Mouse (Mus musculus) midbrain, embryonic 14.5 days (tissue): ENCODE measurements around the gene Selenom. TPM values are rescaled to one million over a fixed set of nuclear protein-coding genes. Genes with fewer than 3 reads are reported as not detected.
A peak's percentile ranks its signal among the peaks of the same experiment; 100 is the strongest.

Source experiments
- ATAC-seq: fragments of 200-750 bp; cut with Nextera tagmentation; 2 replicates; pipeline ENCODE4 v1.8.0; 2017; ENCODE audit warnings: moderate number of reproducible peaks, moderate library complexity; ENCODE audit not compliant: low FRiP score, low TSS enrichment
- DNase-seq: peaks from one replicate; pipeline ENCODE4 v3.0.0-alpha.2; 2015
- H3K27ac ChIP-seq: fragments of 300-500 bp; sonication (generic); replicated peaks from 2 replicates; pipeline ENCODE4 v1.5.1; 2014; ENCODE audit warnings: mild to moderate bottlenecking, low read depth, low read length, moderate library complexity
- H3K27me3 ChIP-seq: fragments of 300-500 bp; sonication (generic); 2 replicates; pipeline ENCODE4 v1.6.1; 2014; ENCODE audit warnings: low read length, control low read depth, mixed read lengths; ENCODE audit not compliant: control insufficient read depth, insufficient read depth
- H3K36me3 ChIP-seq: fragments of 300-500 bp; sonication (generic); 2 replicates; pipeline ENCODE4 v1.6.1; 2014; ENCODE audit warnings: low read length, control low read depth; ENCODE audit not compliant: control insufficient read depth, insufficient read depth
- H3K4me1 ChIP-seq: fragments of 300-500 bp; sonication (generic); 2 replicates; pipeline ENCODE4 v1.6.1; 2014; ENCODE audit warnings: mild to moderate bottlenecking, antibody characterized with exemption, low read length, control low read depth; ENCODE audit not compliant: control insufficient read depth, insufficient read depth
- H3K4me2 ChIP-seq: fragments of 300-500 bp; sonication (generic); 2 replicates; pipeline ENCODE4 v1.6.1; 2014; ENCODE audit warnings: mild to moderate bottlenecking, low read length, moderate library complexity
- H3K4me3 ChIP-seq: fragments of 300-500 bp; sonication (generic); replicated peaks from 2 replicates; pipeline ENCODE4 v1.5.1; 2014; ENCODE audit warnings: low read depth, low read length
- H3K9ac ChIP-seq: fragments of 300-500 bp; sonication (generic); replicated peaks from 2 replicates; pipeline ENCODE4 v1.6.1; 2014; ENCODE audit warnings: mild to moderate bottlenecking, low read length, moderate library complexity
- H3K9me3 ChIP-seq: fragments of 300-500 bp; sonication (generic); 2 replicates; pipeline ENCODE4 v1.6.1; 2016; ENCODE audit warnings: low read length, control low read depth, mixed read lengths; ENCODE audit not compliant: control insufficient read depth
- WGBS: fragments of 180-500 bp; shearing (Covaris S2); extraction: QIAGEN DNeasy Blood & Tissue Kit; methylation state at CpG from one replicate; pipeline ENCODE4 v1.1.7; 2014; 5-methylcytosine and 5-hydroxymethylcytosine counted together
- polyA plus RNA-seq: library from polyadenylated mRNA; unstranded; fragments of >200 nt; fragmentation: Nextera tagmentation; extraction: Ambion mirVana; gene quantifications from 2 replicates; pipeline ENCODE4 v1.2.1, GENCODE M21; 2014

Selenom gene
- polyA plus RNA-seq, 1 experiment from 2014 or later: 48.5 TPM

DNA sequence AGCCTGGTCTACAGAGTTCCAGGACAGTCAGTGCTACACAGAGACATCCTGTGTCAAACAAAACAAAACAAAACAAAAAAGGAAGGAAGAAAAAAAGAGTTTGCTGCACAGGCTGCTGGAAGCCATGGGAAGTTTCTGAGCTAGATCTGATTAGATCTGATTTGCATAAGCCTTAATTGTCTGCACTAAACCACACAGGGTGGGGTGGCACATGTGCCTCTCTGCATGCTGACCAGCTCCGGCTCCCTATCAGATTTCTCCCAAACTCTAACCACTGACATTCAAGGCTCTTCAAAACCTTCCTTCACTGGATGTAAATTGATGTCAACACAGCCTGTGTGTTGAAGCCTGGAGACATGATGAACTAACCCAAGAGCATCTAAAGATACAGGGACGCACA, 32.6 kb downstream of the Selenom start:
- ATAC-seq (no peak), DNase-seq (no peak)
- Histone ChIP-seq H3K27ac (no peak overlapping the region), H3K9me3 (no peaks in the 10 kb centered on the region), H3K4me2 (no peak overlapping the region), H3K4me3 (no peak overlapping the region), H3K4me1 (no peaks in the 10 kb centered on the region), H3K9ac (no peak overlapping the region), H3K27me3 (no peaks in the 10 kb centered on the region), H3K36me3 (no peaks in the 10 kb centered on the region)
- WGBS: 80% methylated on average over 2 of the region's 2 CpGs

DNA sequence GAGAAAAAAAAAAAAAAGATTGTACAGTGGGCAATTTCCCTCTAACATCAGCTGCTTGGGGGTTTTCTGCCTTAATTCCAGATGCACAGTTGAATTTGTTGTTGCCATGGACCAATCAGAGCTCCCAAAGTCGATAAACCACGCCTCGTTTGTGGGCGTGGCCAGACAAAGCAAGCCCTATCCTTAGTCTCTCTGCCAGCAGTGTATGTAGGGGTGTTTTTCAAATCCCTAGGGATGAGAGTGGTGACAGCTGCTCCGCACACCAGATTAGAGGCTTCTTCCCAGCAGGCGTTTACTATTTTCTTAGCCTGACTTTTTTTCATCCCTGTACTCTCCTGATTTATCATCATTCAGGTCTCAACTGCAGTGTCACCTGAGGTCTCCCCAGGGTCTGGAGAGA, 33.5 kb downstream of the Selenom start:
- DNase-seq: peak; percentile 71
- no peak for ATAC-seq
- Histone ChIP-seq H3K36me3 (no peaks in the 10 kb centered on the region), H3K9me3 (no peaks in the 10 kb centered on the region), H3K4me2 (no peak overlapping the region), H3K27ac (no peak overlapping the region), H3K4me3 (no peak overlapping the region), H3K27me3 (no peaks in the 10 kb centered on the region), H3K4me1 (no peaks in the 10 kb centered on the region), H3K9ac (no peak overlapping the region)
- WGBS: 47% methylated on average over 6 of the region's 6 CpGs

DNA sequence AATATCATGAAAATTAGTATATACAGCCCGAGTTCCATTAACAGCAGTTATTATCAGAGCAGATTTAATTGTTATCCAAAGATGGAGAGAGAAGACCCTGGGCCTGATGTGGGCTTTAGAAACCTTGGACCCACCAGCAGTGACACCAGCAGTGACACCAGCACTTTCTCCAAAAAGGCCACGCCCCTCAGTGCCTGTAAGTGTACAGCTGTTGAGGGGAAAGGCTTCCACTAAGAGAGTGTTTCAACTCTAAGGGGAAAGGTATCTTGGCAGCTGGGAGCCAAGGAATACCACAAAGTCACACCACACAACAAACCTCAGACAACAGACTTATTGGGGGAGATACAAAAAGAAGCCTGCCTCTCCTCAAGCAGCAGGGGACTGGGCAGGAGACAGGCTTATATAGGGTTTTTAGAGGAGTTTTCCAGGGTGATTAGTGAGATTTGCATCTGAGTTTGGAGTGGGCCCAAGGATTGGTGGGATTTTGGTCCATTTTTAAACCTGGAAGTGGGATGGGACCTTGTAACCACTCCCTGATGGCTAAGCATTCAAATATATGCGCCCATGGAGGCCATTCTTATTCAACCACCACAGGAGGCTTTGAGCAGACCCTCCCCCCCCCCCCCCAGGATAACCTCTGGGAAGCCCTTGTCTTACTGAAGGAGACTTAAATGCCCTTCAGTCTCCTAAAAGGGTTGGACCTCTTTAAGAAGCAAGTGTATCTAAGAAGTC, 34.2 kb downstream of the Selenom start:
- H3K9me3 ChIP-seq: no peaks in the 10 kb centered on the region
- H3K4me3 ChIP-seq: no peak overlapping the region
- H3K27ac ChIP-seq: no peak overlapping the region
- DNase-seq: no peak
- H3K4me2 ChIP-seq: no peak overlapping the region
- H3K27me3 ChIP-seq: no peaks in the 10 kb centered on the region
- no peaks in the 10 kb centered on the region for H3K36me3 ChIP-seq
- H3K4me1 ChIP-seq: no peaks in the 10 kb centered on the region
- no peak for ATAC-seq
- 59% methylated on average over 3 of the region's 3 CpGs for WGBS
- H3K9ac ChIP-seq: no peak overlapping the region

DNA sequence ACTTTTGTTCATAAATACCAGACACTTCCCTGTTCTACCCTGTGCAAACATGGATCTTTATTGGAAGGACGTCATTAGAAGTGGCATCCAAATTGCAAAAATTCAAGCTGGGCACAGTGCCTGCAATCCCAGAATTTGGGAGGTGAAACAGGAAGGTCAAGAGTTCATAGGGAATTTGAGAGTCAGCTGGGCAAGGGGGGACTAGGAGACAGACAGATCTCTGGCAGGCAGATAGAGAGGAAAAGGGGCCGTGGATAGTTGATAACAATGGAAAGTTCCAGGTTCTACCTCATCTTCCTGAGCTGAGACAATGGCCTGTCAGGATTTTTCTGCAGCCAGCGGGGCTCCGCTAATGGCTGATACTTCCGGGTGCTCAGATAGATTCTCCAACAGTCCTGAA, 35.3 kb downstream of the Selenom start:
- Histone ChIP-seq H3K27me3 (no peaks in the 10 kb centered on the region), H3K9ac (no peak overlapping the region), H3K9me3 (no peaks in the 10 kb centered on the region), H3K27ac (no peak overlapping the region), H3K36me3 (no peaks in the 10 kb centered on the region), H3K4me3 (no peak overlapping the region), H3K4me1 (no peaks in the 10 kb centered on the region), H3K4me2 (no peak overlapping the region)
- 89% methylated on average over 5 of the region's 5 CpGs for WGBS
- no peak for DNase-seq
- no peak for ATAC-seq

DNA sequence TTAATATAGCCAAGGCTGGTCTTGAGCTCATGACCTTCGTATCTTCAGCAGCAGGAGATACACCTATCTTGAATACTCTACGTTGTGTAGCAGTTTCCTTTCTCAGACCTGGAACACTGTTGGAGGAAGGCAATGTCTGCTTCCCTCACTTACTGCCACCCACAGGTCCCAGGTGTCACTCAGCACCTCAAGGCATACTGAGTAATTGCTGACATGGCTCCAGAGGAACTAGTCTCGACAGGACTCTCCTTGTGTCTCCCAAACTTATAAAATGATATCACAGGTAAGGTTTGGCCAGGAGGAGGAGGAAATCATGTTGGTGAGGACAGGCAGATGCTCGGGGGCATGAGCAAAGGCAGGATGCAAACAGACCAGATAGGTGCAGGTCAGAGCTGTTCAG, 40.5 kb downstream of the Selenom start:
- Histone ChIP-seq H3K27ac (no peak overlapping the region), H3K4me3 (no peak overlapping the region), H3K36me3 (no peaks in the 10 kb centered on the region), H3K9ac (no peak overlapping the region), H3K27me3 (no peaks in the 10 kb centered on the region), H3K4me2 (no peak overlapping the region), H3K9me3 (no peaks in the 10 kb centered on the region), H3K4me1 (no peaks in the 10 kb centered on the region)
- whole genome bisulfite sequencing: 76% methylated on average over 4 of the region's 4 CpGs
- DNase-seq (no peak), ATAC-seq (no peak)

DNA sequence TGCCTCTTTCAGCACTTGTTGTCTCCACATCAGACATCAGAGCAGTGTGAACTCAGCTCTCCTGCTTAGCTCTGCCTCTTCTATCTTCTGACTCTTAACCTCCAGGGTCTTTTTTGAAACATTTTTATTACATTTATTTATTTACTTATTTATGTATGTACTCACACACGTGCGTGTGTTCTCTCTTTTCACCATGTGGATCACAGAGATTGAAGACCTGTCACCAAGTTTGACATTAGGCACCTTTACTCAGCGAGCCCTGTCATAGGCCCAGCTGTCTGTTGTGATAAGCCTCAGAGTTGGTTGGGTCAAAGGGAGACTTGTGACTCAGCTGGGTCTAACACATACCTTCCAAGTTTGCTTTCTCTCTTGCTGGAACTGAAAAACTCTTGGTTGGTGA, 43.4 kb downstream of the Selenom start:
- H3K4me3 ChIP-seq: no peak overlapping the region
- no peaks in the 10 kb centered on the region for H3K9me3 ChIP-seq
- DNase-seq (no peak), ATAC-seq (no peak)
- no peak overlapping the region for H3K9ac ChIP-seq
- H3K27ac ChIP-seq: no peak overlapping the region
- H3K36me3 ChIP-seq: no peaks in the 10 kb centered on the region
- no peak overlapping the region for H3K4me2 ChIP-seq
- H3K4me1 ChIP-seq: no peaks in the 10 kb centered on the region
- 84% methylated on average over 3 of the region's 3 CpGs for WGBS
- H3K27me3 ChIP-seq: no peaks in the 10 kb centered on the region

DNA sequence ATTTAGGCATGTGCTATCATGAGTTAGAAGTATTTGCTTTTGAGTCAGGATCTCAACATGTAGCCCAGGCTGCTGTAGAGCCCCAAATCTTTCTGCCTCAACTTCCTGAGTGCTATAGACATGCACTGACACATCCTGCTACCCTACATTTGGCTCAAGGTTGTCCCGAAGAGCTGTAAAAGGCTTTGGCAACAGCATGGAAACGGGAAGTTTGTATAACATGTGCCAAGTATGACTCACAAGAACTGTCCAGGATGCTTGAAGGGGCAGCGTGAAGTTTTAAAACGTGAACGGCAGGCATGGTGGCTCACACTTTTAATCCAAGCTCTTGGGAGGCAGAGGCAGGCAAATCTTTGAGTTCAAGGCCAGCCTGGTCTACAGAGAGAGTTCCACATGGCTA, 45.7 kb downstream of the Selenom start:
- no peak overlapping the region for H3K4me3 ChIP-seq
- DNase-seq (no peak), ATAC-seq (no peak)
- no peak overlapping the region for H3K27ac ChIP-seq
- 87% methylated on average over 5 of the region's 5 CpGs for WGBS
- H3K4me1 ChIP-seq: no peaks in the 10 kb centered on the region
- no peaks in the 10 kb centered on the region for H3K27me3 ChIP-seq
- no peaks in the 10 kb centered on the region for H3K9me3 ChIP-seq
- H3K4me2 ChIP-seq: no peak overlapping the region
- no peak overlapping the region for H3K9ac ChIP-seq
- no peaks in the 10 kb centered on the region for H3K36me3 ChIP-seq

DNA sequence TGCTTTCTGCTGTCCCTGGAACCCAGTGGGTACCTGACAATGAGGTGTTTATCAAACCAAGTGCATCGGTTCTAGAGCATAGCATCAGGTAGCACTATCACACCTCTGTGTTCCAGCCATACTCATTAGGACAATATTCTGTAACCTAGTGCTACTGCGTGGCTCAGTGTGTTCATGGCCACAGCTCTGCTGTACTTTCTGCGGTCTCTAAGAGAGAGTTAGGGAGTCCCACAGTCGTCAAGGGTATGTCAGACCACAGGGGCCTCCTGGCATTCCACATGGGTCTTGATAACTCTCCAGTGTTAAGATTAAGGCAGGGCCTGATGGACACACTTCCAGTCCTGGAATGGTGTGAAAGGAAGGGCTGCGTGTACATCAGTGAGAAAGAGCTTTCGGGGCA, 49.4 kb downstream of the Selenom start:
- WGBS: 89% methylated on average over 6 of the region's 6 CpGs
- no peak overlapping the region for H3K4me3 ChIP-seq
- H3K9ac ChIP-seq: no peak overlapping the region
- no peak overlapping the region for H3K27ac ChIP-seq
- ATAC-seq (no peak), DNase-seq (no peak)
- H3K27me3 ChIP-seq: no peaks in the 10 kb centered on the region
- no peak overlapping the region for H3K4me2 ChIP-seq
- H3K36me3 ChIP-seq: no peaks in the 10 kb centered on the region
- H3K4me1 ChIP-seq: no peaks in the 10 kb centered on the region
- H3K9me3 ChIP-seq: no peaks in the 10 kb centered on the region

DNA sequence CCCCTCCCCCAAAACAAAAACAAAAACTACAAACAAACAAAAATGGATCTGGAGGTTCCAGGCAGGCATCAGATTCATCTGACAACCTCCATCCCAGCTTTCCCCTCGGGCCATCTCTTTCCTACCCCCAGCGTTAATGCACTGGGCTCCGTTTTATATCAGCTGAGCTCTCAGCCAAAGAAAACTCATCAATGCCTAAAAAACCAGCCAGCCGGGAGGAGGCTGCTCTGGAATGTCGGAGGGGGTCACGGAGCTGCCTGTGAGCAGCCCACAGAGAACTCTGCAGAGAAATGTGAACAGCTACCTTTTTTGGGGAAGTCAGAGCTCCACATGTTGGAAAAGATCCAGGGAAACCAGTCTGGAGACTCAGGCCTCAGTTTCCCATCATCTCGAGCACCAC, 50.0 kb downstream of the Selenom start:
- Histone ChIP-seq H3K4me2 (no peak overlapping the region), H3K4me3 (no peak overlapping the region), H3K9me3 (no peaks in the 10 kb centered on the region), H3K4me1 (no peaks in the 10 kb centered on the region), H3K36me3 (no peaks in the 10 kb centered on the region), H3K9ac (no peak overlapping the region), H3K27me3 (no peaks in the 10 kb centered on the region), H3K27ac (no peak overlapping the region)
- WGBS: 63% methylated on average over 7 of the region's 7 CpGs
- ATAC-seq (no peak), DNase-seq (no peak)
